Mouse (Mus musculus): ENCODE data around the gene Nr0b1.

The Nr0b1 gene

DNA sequence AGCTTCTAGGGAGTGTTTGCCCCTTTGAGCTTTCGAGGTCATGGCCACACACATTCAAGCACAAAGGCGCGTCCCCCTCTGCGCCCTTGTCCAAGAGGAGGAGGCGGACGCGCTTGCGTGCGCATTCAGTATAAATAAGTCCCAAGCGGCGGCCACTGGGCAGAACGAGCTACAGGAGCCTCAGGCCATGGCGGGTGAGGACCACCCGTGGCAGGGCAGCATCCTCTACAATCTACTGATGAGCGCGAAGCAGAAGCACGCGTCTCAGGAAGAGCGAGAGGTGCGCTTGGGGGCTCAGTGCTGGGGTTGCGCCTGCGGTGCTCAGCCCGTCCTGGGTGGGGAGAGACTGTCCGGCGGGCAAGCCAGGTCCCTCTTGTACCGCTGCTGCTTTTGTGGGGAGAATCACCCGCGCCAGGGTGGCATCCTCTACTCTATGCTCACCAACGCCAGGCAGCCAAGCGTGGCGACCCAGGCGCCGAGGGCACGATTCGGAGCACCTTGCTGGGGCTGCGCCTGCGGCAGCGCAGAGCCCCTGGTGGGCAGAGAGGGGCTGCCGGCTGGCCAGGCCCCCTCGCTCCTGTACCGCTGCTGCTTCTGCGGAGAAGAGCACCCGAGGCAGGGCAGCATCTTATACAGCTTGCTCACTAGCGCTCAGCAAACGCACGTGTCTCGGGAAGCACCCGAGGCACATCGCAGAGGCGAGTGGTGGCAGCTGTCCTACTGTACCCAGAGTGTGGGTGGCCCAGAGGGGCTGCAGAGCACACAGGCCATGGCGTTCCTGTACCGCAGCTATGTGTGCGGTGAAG lies at the start of gene Nr0b1:
Gene Nr0b1 (plus strand): TSS at position 151 of the 806 bp plus-strand sequence.
- peak; percentile 78 for DNase-seq

DNA sequence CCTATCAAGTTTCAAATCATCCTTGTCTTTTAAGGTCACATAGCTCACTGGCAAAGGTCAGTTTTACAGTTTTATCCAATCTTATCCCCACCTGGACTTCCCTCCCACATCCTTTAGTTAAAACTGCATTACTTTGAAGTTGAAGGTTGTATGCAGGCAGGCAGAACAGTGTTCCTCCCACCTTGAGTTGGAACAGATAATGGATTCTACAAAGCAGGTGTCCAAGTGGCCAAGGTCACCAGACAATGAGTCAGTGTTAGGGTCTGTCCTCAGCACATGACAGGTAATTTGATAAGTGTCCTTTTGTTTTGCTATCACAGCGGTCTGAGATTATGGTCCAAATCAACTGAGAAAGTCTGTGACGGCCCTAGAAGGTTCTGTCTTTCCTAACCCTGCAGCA lies 4.3 kb upstream of the Nr0b1 start:
- no peak for DNase-seq

DNA sequence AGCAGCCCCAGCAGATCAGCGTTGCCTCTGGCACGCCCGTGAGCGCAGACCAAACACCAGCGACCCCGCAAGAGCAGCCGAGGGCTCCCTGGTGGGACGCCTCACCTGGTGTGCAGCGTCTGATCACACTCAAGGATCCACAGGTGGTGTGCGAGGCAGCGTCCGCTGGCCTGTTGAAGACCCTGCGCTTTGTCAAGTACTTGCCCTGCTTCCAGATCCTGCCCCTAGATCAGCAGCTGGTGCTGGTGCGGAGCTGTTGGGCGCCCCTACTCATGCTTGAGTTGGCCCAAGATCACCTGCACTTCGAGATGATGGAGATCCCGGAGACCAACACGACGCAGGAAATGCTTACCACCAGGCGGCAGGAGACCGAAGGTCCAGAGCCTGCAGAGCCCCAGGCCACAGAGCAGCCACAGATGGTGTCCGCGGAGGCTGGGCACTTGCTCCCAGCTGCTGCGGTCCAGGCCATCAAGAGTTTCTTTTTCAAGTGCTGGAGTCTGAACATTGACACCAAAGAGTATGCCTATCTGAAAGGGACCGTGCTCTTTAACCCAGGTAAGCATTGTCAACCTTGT lies 943 bp downstream of the Nr0b1 start:
- no peak for DNase-seq

DNA sequence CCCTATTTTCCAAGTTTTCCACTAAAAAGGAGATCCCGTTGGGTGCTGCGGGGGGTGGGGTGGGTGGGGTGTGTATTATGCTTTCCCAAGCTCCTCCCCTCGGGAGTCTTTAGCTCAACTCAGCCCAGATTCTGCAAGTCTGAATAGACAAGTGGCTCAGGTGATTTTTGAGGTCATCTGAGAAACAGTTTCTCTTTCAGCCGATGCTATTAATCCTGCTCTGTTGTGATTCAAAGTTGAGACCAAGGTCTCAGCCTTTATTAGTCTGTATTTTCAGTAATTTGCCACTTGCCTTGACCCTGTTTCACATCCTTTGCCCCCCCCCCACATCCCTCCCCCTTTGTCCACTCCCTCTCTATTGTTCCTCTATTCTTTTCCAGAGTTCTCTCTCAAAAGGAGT lies 1.8 kb downstream of the Nr0b1 start:
- no peak for DNase-seq

DNA sequence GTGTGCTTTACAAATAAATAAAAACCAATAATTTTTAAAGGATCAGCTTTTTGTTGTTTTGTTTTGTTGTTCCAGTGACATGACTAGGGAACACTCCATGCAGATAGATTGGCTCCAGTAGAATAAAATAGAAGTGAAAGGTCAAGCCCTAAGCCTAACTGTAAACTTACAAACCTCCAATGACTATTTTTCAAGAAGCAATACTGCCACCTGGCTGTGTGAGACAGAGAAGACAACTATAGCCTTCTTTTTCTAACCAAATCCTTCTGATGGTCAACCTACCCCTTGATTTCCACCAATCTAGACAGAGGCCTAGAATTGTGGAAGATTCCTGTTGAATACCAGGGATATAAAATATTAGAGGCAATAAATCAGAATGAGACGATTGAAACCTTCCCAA lies 45.7 kb downstream of the Nr0b1 start:
- no peak for DNase-seq
